Mouse (Mus musculus): ENCODE data around the gene Slc22a29. TPM values are rescaled to one million over a fixed set of nuclear protein-coding genes. Genes with fewer than 3 reads are reported as not detected.
"Not testable (repeated sequence)": the region's sequence is repeated elsewhere in the genome, so short reads cannot be mapped to it uniquely, and the experiment has no call there.

The Slc22a29 gene
- total RNA-seq, 1 experiment, result not detected

DNA sequence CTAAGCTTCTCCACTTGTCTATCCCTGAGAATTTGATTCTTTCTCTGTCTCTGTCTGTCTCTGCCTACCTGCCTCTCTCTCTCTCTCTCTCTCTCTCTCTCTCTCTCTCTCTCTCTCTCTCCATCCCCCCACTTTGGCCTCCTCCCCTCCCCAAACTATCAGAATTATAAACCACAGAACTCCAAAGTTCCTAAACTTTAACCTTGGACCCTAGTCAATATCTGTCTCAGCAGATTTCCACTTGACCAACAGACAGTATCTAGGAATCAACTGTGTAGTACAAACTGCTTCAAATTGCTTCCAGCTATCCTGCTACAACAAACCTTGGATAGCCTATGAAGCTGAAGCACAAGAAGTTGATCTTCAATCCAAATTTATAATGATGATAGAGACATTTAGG lies 10.2 kb upstream of the Slc22a29 start:
- in situ Hi-C loops (cut with MboI; ENCODE audit: low sequenced_read_pairs in 2 of 2, unreplicated experiment in 2 of 2), result no loop called here
- Histone ChIP-seq H3K4me1 (ENCODE audit: control insufficient read depth in 2 of 2, insufficient read depth in 2 of 2, low read length in 2 of 2, poor library complexity in 1 of 2) (no peaks in the 10 kb centered on the region), H3K27ac (ENCODE audit: insufficient read depth, low read depth, low read length, poor library complexity, severe bottlenecking) (no peak overlapping the region), H3K4me3 (ENCODE audit: insufficient read depth in 1 of 2, low read depth in 1 of 2, low read length in 2 of 2, poor library complexity in 1 of 2, severe bottlenecking in 1 of 2) (no peak overlapping the region), H3K36me3 (ENCODE audit: control insufficient read depth, insufficient read depth, low read length, poor library complexity, severe bottlenecking) (no peaks in the 10 kb centered on the region), H3K9ac (ENCODE audit: insufficient read depth, low read depth, low read length, poor library complexity, severe bottlenecking) (no peak overlapping the region), H3K9me3 (ENCODE audit: control insufficient read depth, insufficient read depth, low read depth, low read length) (no peaks in the 10 kb centered on the region)
- TF ChIP-seq CHD2 (IDR thresholded peaks at IDR 0.05; ENCODE audit: low read depth, low read length), result no peak
- no peak for TF ChIP-seq HCFC1 (IDR thresholded peaks at IDR 0.05; ENCODE audit: borderline replicate concordance, insufficient read depth, low read length)
- TF ChIP-seq ZC3H11A (IDR thresholded peaks at IDR 0.05; ENCODE audit: borderline replicate concordance, low read depth, low read length), result no peak
- TF ChIP-seq ZNF384 (IDR thresholded peaks at IDR 0.05; ENCODE audit: low read depth, low read length), result no peak
- TF ChIP-seq MAFK (IDR thresholded peaks at IDR 0.05; ENCODE audit: insufficient read depth, low read depth, low read length), result no peak
- no peak for DNase-seq (ENCODE audit: low read depth, low spot score)

DNA sequence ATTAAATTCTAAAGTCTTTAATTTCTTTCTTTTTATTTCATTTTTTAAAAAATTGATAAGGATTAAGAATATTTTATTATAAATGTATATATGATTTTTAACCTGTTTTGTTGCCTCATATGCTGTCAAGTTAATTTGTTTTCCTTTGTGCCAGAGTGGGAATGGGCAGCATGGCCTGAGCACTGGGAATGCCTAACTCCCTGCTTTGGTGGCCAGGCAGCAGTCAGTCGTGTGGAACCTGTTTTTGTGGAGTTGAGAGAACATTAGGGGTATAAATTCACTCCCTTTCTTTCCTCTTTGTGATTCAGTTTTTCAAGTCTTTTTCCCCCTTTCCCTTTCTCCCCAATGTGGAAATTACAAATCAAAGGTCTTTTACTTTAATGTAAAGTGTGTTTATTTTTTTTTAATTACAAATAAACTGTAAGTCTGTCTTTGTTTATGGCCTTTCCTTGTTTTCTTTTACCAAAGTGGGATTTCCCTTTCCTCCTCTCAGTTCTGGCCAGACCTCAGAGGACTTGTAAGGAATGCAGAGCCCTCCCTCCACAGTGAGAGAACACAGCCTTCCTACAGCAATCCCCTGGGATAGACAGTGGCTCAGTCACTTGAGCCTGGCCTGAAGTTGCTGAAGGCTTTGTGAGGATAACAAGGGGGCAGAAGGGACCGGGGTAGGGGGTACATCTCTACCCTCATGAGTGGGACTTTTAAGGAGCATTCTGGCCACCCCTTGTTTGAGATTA lies 69.7 kb downstream of the Slc22a29 start:
- H3K9me3 ChIP-seq (ENCODE audit: control insufficient read depth, insufficient read depth, low read depth, low read length), result no peaks in the 10 kb centered on the region
- in situ Hi-C loops (cut with MboI; ENCODE audit: low sequenced_read_pairs in 2 of 2, unreplicated experiment in 2 of 2), result no loop called here
- no peak for TF ChIP-seq ZC3H11A (IDR thresholded peaks at IDR 0.05; ENCODE audit: borderline replicate concordance, low read depth, low read length)
- no peak for TF ChIP-seq HCFC1 (IDR thresholded peaks at IDR 0.05; ENCODE audit: borderline replicate concordance, insufficient read depth, low read length)
- no peak for TF ChIP-seq MAFK (IDR thresholded peaks at IDR 0.05; ENCODE audit: insufficient read depth, low read depth, low read length)
- TF ChIP-seq CHD2 (IDR thresholded peaks at IDR 0.05; ENCODE audit: low read depth, low read length), result no peak
- TF ChIP-seq ZNF384 (IDR thresholded peaks at IDR 0.05; ENCODE audit: low read depth, low read length), result no peak

DNA sequence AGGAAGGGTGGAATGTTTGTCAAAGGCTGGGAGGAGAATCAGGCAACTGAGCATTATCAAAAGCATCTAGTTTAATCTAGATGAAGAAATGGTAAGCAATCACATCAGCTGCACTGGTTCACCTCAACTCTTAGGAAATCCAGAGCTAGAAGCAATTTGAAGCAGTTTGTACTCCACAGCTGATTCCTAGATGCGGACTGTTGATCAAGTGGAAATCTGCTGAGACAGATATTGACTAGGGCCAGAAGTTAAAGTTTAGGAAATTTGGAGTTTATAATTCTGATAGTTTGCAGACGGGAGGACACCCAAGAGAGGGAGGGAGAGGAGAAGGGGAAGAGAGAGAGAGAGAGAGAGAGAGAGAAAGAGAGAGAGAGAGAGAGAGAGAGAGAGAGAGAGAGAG lies 76.0 kb downstream of the Slc22a29 start:
- H3K27ac ChIP-seq (ENCODE audit: insufficient read depth, low read depth, low read length, poor library complexity, severe bottlenecking); in situ Hi-C loops (cut with MboI; ENCODE audit: low sequenced_read_pairs in 2 of 2, unreplicated experiment in 2 of 2); H3K9ac ChIP-seq (ENCODE audit: insufficient read depth, low read depth, low read length, poor library complexity, severe bottlenecking); H3K4me1 ChIP-seq (ENCODE audit: control insufficient read depth in 2 of 2, insufficient read depth in 2 of 2, low read length in 2 of 2, poor library complexity in 1 of 2); H3K9me3 ChIP-seq (ENCODE audit: control insufficient read depth, insufficient read depth, low read depth, low read length); H3K36me3 ChIP-seq (ENCODE audit: control insufficient read depth, insufficient read depth, low read length, poor library complexity, severe bottlenecking); H3K4me3 ChIP-seq (ENCODE audit: insufficient read depth in 1 of 2, low read depth in 1 of 2, low read length in 2 of 2, poor library complexity in 1 of 2, severe bottlenecking in 1 of 2); DNase-seq (ENCODE audit: low read depth, low spot score): not testable (repeated sequence)

More for the DNA sequence above, 69.7 kb downstream of the Slc22a29 start:
- Histone ChIP-seq H3K4me1 (ENCODE audit: control insufficient read depth in 2 of 2, insufficient read depth in 2 of 2, low read length in 2 of 2, poor library complexity in 1 of 2) (no peaks in the 10 kb centered on the region), H3K36me3 (ENCODE audit: control insufficient read depth, insufficient read depth, low read length, poor library complexity, severe bottlenecking) (no peaks in the 10 kb centered on the region), H3K27ac (ENCODE audit: insufficient read depth, low read depth, low read length, poor library complexity, severe bottlenecking) (no peak overlapping the region), H3K9ac (ENCODE audit: insufficient read depth, low read depth, low read length, poor library complexity, severe bottlenecking) (no peak overlapping the region), H3K4me3 (ENCODE audit: insufficient read depth in 1 of 2, low read depth in 1 of 2, low read length in 2 of 2, poor library complexity in 1 of 2, severe bottlenecking in 1 of 2) (no peak overlapping the region)
- DNase-seq (ENCODE audit: low read depth, low spot score), result no peak

DNA sequence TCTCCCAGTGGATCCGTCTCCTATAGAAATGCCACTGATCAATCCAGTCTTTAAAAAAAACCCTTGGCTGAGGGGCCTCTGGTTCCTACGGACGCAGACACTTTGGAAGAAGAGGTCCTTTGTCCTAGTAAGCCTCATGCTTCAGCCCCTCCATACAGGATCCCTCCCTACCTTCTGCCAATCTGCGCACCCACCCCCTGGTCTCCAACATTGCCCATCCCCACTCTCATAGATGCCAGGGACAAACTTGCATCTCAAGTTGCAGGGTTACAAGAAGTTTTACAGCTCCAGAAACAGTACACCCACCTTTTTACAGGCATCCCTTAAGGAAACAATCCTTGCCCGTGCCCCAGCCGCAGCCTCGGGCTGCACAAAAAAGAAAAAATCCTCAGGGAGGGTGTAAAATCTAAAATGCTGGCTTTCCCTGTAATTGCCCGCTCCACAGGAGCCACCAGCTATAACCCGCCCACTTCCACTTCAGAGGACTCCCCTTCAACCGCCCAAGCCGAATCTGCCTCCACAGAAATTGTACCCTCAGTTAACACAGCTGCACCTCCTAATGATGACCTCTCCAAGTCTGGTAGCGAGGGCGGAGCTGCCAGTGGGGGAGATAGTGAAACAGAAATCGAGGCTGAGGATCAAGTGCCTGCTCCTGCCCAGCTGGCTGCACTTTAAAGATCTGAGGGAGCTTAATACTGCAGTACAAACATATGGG lies 84.4 kb downstream of the Slc22a29 start:
- H3K4me3 ChIP-seq (ENCODE audit: insufficient read depth in 1 of 2, low read depth in 1 of 2, low read length in 2 of 2, poor library complexity in 1 of 2, severe bottlenecking in 1 of 2); DNase-seq (ENCODE audit: low read depth, low spot score); H3K4me1 ChIP-seq (ENCODE audit: control insufficient read depth in 2 of 2, insufficient read depth in 2 of 2, low read length in 2 of 2, poor library complexity in 1 of 2); H3K9me3 ChIP-seq (ENCODE audit: control insufficient read depth, insufficient read depth, low read depth, low read length); H3K9ac ChIP-seq (ENCODE audit: insufficient read depth, low read depth, low read length, poor library complexity, severe bottlenecking); in situ Hi-C loops (cut with MboI; ENCODE audit: low sequenced_read_pairs in 2 of 2, unreplicated experiment in 2 of 2); H3K27ac ChIP-seq (ENCODE audit: insufficient read depth, low read depth, low read length, poor library complexity, severe bottlenecking); H3K36me3 ChIP-seq (ENCODE audit: control insufficient read depth, insufficient read depth, low read length, poor library complexity, severe bottlenecking): not testable (repeated sequence)

DNA sequence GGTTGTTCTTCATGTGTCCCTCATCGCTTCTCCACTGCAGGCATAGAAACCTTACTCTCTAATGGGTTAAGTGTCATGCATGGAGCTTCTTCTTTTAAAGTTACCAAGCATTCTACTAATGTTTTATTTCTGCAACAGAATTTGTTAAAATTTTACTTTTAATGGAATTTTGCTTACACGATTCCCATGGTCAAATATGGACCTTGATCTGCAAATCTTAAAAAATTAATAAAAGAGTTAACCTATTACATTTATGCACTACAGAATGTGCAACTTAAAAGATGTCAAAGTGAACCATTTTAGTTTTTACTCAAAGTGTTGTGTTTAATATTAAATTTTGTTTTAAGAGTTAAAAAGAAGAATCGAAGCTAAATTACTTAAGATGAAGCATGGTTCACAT lies 86.8 kb downstream of the Slc22a29 start, which contains the start of gene Slc22a28:
Slc22a28 (minus strand) TSS at position 102 of the 400 bp plus-strand sequence.
- H3K27ac ChIP-seq (ENCODE audit: insufficient read depth, low read depth, low read length, poor library complexity, severe bottlenecking); H3K9me3 ChIP-seq (ENCODE audit: control insufficient read depth, insufficient read depth, low read depth, low read length); H3K36me3 ChIP-seq (ENCODE audit: control insufficient read depth, insufficient read depth, low read length, poor library complexity, severe bottlenecking); H3K4me1 ChIP-seq (ENCODE audit: control insufficient read depth in 2 of 2, insufficient read depth in 2 of 2, low read length in 2 of 2, poor library complexity in 1 of 2); DNase-seq (ENCODE audit: low read depth, low spot score); in situ Hi-C loops (cut with MboI; ENCODE audit: low sequenced_read_pairs in 2 of 2, unreplicated experiment in 2 of 2); H3K4me3 ChIP-seq (ENCODE audit: insufficient read depth in 1 of 2, low read depth in 1 of 2, low read length in 2 of 2, poor library complexity in 1 of 2, severe bottlenecking in 1 of 2); H3K9ac ChIP-seq (ENCODE audit: insufficient read depth, low read depth, low read length, poor library complexity, severe bottlenecking): not testable (repeated sequence)

Other genes starting within 250 kb of the Slc22a29 start
- gene Slc22a28, start 86.9 kb downstream of the Slc22a29 start, total RNA-seq (2012; rRNA removed), result not detected in 2 replicates
- not detected in 2 replicates for gene Slc22a30, start 186.2 kb upstream of the Slc22a29 start, total RNA-seq (2012; rRNA removed)

All from ES-E14 (cell line).